Mouse (Mus musculus) ES-Bruce4 (cell line): ENCODE results near the gene Aox4. TPM values are rescaled to one million over a fixed set of nuclear protein-coding genes. Genes with fewer than 3 reads are reported as not detected.

Source experiments
- H3K27ac ChIP-seq: 2 replicates; pipeline ENCODE4 v1.5.1; 2012; ENCODE audit warnings: low read length, inconsistent platforms; ENCODE audit not compliant: insufficient read depth
- H3K27me3 ChIP-seq: 2 replicates; pipeline ENCODE4 v1.6.1; 2012; ENCODE audit warnings: mild to moderate bottlenecking, low read length, inconsistent platforms; ENCODE audit not compliant: control insufficient read depth, poor library complexity, insufficient read depth, severe bottlenecking
- H3K36me3 ChIP-seq: 2 replicates; pipeline ENCODE4 v1.6.1; 2012; ENCODE audit warnings: inconsistent platforms, mild to moderate bottlenecking, low read length, moderate library complexity; ENCODE audit not compliant: control insufficient read depth, poor library complexity, insufficient read depth, severe bottlenecking
- H3K4me1 ChIP-seq: one replicate; pipeline ENCODE4 v1.8.1; 2011; ENCODE audit warnings: low read length; ENCODE audit not compliant: control insufficient read depth, insufficient read depth
- H3K4me3 ChIP-seq: 2 replicates; pipeline ENCODE4 v1.5.1; 2011; ENCODE audit warnings: low read depth, mild to moderate bottlenecking, low read length
- H3K9ac ChIP-seq: 2 replicates; pipeline ENCODE4 v1.6.1; 2012; ENCODE audit warnings: low read depth, mild to moderate bottlenecking, inconsistent platforms; ENCODE audit not compliant: poor library complexity, severe bottlenecking
- H3K9me3 ChIP-seq: replicated peaks from 2 replicates; pipeline ENCODE4 v1.6.1; 2012; ENCODE audit warnings: mild to moderate bottlenecking, low read length, inconsistent platforms; ENCODE audit not compliant: control insufficient read depth, poor library complexity, insufficient read depth, severe bottlenecking
- CTCF ChIP-seq: IDR thresholded peaks from one replicate; pipeline ENCODE4 v1.8.1; 2011; ENCODE audit warnings: low read depth, low read length
- EP300 ChIP-seq: IDR thresholded peaks from 2 replicates; pipeline ENCODE4 v1.6.1; 2011; ENCODE audit warnings: low read depth, low read length; ENCODE audit not compliant: insufficient read depth
- POLR2A ChIP-seq: IDR thresholded peaks from one replicate; pipeline ENCODE4 v1.8.1; 2011; ENCODE audit warnings: low read length; ENCODE audit not compliant: insufficient read depth
- polyA plus RNA-seq: library from polyadenylated mRNA; stranded (reverse); fragments of >200 nt; gene quantifications from 2 replicates; pipeline ENCODE4 v1.2.4, GENCODE M21; 2011; ENCODE audit warnings: low read depth; ENCODE audit not compliant: missing spikeins, insufficient read depth, insufficient read length

The Aox4 gene
- polyA plus RNA-seq, 1 experiment, result not detected

- TF ChIP-seq EP300 (no peak), CTCF (no peak), POLR2A (no peak)
- H3K27me3 ChIP-seq, result no peaks in the 10 kb centered on the region
- no peak overlapping the region for H3K9ac ChIP-seq
- no peak overlapping the region for H3K27ac ChIP-seq
- H3K4me1 ChIP-seq, result no peaks in the 10 kb centered on the region
- H3K9me3 ChIP-seq, result no peaks in the 10 kb centered on the region
- no peak overlapping the region for H3K4me3 ChIP-seq
- H3K36me3 ChIP-seq, result no peaks in the 10 kb centered on the region
Observed at GRCm38 (mm10) chr1:58296821-58297220, 86.6 kb downstream of the Aox4 start.

- H3K9ac ChIP-seq, result no peak overlapping the region
- H3K36me3 ChIP-seq, result no peaks in the 10 kb centered on the region
- no peak for TF ChIP-seq CTCF
- TF ChIP-seq EP300, result no peak
- no peak for TF ChIP-seq POLR2A
- H3K27me3 ChIP-seq, result no peaks in the 10 kb centered on the region
- H3K4me1 ChIP-seq, result no peaks in the 10 kb centered on the region
- no peak overlapping the region for H3K4me3 ChIP-seq
- no peaks in the 10 kb centered on the region for H3K9me3 ChIP-seq
- H3K27ac ChIP-seq, result no peak overlapping the region
Observed at GRCm38 (mm10) chr1:58298347-58298746, 88.2 kb downstream of the Aox4 start.

- Histone ChIP-seq H3K4me1 (peaks cover 3% of the 10 kb centered on the region), H3K4me3 (no peak overlapping the region), H3K9me3 (no peaks in the 10 kb centered on the region), H3K27me3 (no peaks in the 10 kb centered on the region), H3K27ac (no peak overlapping the region), H3K9ac (no peak overlapping the region), H3K36me3 (no peaks in the 10 kb centered on the region)
- TF ChIP-seq CTCF, result no peak
- TF ChIP-seq EP300, result no peak
- TF ChIP-seq POLR2A, result no peak
Observed at GRCm38 (mm10) chr1:58301073-58301472, 90.9 kb downstream of the Aox4 start.

- H3K4me3 ChIP-seq, result no peak overlapping the region
- H3K27me3 ChIP-seq, result no peaks in the 10 kb centered on the region
- TF ChIP-seq CTCF (no peak), POLR2A (no peak), EP300 (no peak)
- H3K9ac ChIP-seq, result no peak overlapping the region
- H3K4me1 ChIP-seq, result peaks cover 3% of the 10 kb centered on the region
- H3K27ac ChIP-seq, result no peak overlapping the region
- H3K36me3 ChIP-seq, result no peaks in the 10 kb centered on the region
- H3K9me3 ChIP-seq, result no peaks in the 10 kb centered on the region
Observed at GRCm38 (mm10) chr1:58302015-58302414, 91.8 kb downstream of the Aox4 start.

DNA sequence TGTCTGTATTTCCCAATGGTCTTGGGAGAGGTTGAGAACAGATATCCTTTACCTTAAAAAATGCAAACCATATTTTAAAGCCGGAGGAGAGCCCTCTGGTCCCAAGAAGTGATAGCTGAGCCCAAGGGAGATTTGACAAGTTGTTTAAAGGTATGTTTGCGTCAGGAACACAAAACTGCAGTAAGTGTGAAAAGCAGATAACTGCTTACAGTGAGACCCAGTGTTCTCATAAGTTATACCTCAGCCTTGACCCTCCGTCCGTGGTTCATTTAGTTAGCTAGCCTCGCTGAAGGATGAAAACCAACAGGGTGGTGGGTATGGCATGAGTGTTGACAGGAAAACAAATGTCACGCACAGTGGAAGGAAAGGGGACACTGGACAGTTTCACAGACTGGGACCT is 92.8 kb downstream of the Aox4 start:
- H3K4me1 ChIP-seq, result peaks cover 3% of the 10 kb centered on the region
- no peak overlapping the region for H3K9ac ChIP-seq
- H3K27me3 ChIP-seq, result no peaks in the 10 kb centered on the region
- H3K27ac ChIP-seq, result no peak overlapping the region
- no peaks in the 10 kb centered on the region for H3K9me3 ChIP-seq
- no peaks in the 10 kb centered on the region for H3K36me3 ChIP-seq
- TF ChIP-seq EP300 (no peak), POLR2A (no peak), CTCF (no peak)
- no peak overlapping the region for H3K4me3 ChIP-seq

DNA sequence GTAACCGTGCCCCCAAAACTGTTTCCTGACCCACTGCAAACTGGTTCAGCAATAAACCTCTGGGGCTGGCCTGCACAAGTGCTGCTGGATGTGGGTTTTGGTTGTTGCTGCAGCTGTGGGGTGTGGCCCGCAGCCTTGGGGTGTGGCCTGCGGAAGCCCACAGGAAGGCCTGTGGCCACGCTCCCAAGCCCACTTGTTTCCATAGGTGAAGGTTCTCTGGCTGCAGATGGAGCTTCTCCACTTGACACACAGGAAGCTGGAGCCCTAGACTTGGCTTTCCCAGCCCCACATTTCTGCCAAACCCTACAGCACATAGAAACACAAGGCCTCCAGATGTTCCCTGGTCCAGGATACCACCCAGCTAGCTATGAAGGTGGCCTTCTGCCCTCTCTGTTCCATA is 93.5 kb downstream of the Aox4 start:
- no peak overlapping the region for H3K9ac ChIP-seq
- no peak overlapping the region for H3K4me3 ChIP-seq
- H3K27me3 ChIP-seq, result no peaks in the 10 kb centered on the region
- TF ChIP-seq POLR2A, result no peak
- TF ChIP-seq EP300, result no peak
- TF ChIP-seq CTCF, result no peak
- no peaks in the 10 kb centered on the region for H3K36me3 ChIP-seq
- H3K4me1 ChIP-seq, result peaks cover 3% of the 10 kb centered on the region
- H3K9me3 ChIP-seq, result no peaks in the 10 kb centered on the region
- no peak overlapping the region for H3K27ac ChIP-seq

DNA sequence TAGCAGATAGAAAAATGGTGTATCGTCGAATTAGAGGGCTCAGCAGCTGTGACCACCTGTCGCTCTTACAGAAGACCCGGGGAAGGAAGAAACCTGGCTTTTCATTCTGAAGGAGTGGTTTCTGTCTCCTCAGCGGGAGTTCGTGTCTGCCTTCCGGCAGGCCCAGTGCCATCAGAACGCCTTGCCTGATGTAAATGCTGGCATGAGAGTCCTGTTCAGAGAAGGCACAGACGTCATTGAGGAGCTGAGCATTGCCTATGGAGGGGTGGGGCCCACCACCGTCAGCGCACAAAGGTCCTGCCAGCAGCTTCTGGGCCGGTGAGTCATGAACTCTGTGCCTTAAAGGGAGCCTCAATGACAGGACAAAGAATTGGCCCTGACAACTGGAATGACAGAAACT is 94.1 kb downstream of the Aox4 start:
- TF ChIP-seq POLR2A (no peak), CTCF (no peak), EP300 (no peak)
- peaks cover 3% of the 10 kb centered on the region for H3K4me1 ChIP-seq
- no peaks in the 10 kb centered on the region for H3K27me3 ChIP-seq
- no peak overlapping the region for H3K27ac ChIP-seq
- H3K36me3 ChIP-seq, result no peaks in the 10 kb centered on the region
- H3K4me3 ChIP-seq, result no peak overlapping the region
- no peaks in the 10 kb centered on the region for H3K9me3 ChIP-seq
- no peak overlapping the region for H3K9ac ChIP-seq
